Mouse (Mus musculus) CH12.LX (cell line): ENCODE measurements around the gene Ints5. TPM values are rescaled to one million over a fixed set of nuclear protein-coding genes. Genes with fewer than 3 reads are reported as not detected.
A peak's percentile ranks its signal among the peaks of the same experiment; 100 is the strongest.
"Not testable (repeated sequence)": the region's sequence is repeated elsewhere in the genome, so short reads cannot be mapped to it uniquely, and the experiment has no call there.

Source experiments
- DNase-seq: peaks from one replicate; pipeline ENCODE4 v3.0.0-alpha.2; 2013; ENCODE audit errors: extremely low read depth
- H3K27ac ChIP-seq: 2 replicates; pipeline ENCODE4 v1.5.1; 2012; ENCODE audit warnings: low read depth, mild to moderate bottlenecking, control low read depth, moderate library complexity; ENCODE audit not compliant: insufficient read depth
- H3K27me3 ChIP-seq: replicated peaks from 2 replicates; pipeline ENCODE3; 2012; ENCODE audit warnings: inconsistent platforms
- H3K36me3 ChIP-seq, 2 experiments: replicated peaks in 1 of 2; 2 replicates each; pipeline versions ENCODE3 to v1.6.1; 2012; ENCODE audit warnings: inconsistent platforms in 1 of 2, low read length in 1 of 2, mild to moderate bottlenecking in 1 of 2, mixed read lengths in 1 of 2, moderate library complexity in 1 of 2; ENCODE audit not compliant: control insufficient read depth in 1 of 2, insufficient read depth in 1 of 2
- H3K4me1 ChIP-seq, 2 experiments: 2 replicates each; pipeline ENCODE4 v1.6.1; 2012; ENCODE audit warnings: inconsistent platforms in 1 of 2, moderate library complexity in 1 of 2; ENCODE audit not compliant: insufficient read depth in 2 of 2, control insufficient read depth in 1 of 2
- H3K4me2 ChIP-seq: 2 replicates; pipeline ENCODE4 v1.6.1; 2012; ENCODE audit warnings: low read depth, mild to moderate bottlenecking, control low read depth; ENCODE audit not compliant: poor library complexity, insufficient read depth, severe bottlenecking
- H3K4me3 ChIP-seq, 3 experiments: fragments of 150-350 bp in 1 of 3; sonication (generic) in 1 of 3; replicated peaks in 1 of 3; 2 replicates each; pipeline versions ENCODE3 to v1.5.1; 2011 to 2012; ENCODE audit warnings: low read depth in 2 of 3, low read length in 2 of 3, mild to moderate bottlenecking in 2 of 3, moderate library complexity in 2 of 3, control low read depth in 1 of 3, improper control_type of control experiment in 1 of 3, inconsistent platforms in 1 of 3, mixed read lengths in 1 of 3; ENCODE audit not compliant: poor library complexity in 1 of 3
- H3K79me2 ChIP-seq: replicated peaks from 2 replicates; pipeline ENCODE4 v1.6.1; 2012; ENCODE audit warnings: mild to moderate bottlenecking, moderate library complexity; ENCODE audit not compliant: control insufficient read depth, poor library complexity, insufficient read depth, severe bottlenecking; ENCODE audit errors: extremely low read depth
- H3K9ac ChIP-seq: 2 replicates; pipeline ENCODE4 v1.6.1; 2012; ENCODE audit warnings: low read depth, mild to moderate bottlenecking, control low read depth, moderate library complexity; ENCODE audit not compliant: insufficient read depth
- H3K9me3 ChIP-seq: replicated peaks from 2 replicates; pipeline ENCODE3; 2012; ENCODE audit warnings: low read length, inconsistent platforms, mixed read lengths
- CTCF ChIP-seq, 2 experiments: IDR thresholded peaks in 1 of 2; conservative IDR thresholded peaks in 1 of 2; 2 replicates each; pipeline ENCODE4 v1.5.1; 2011 to 2012; ENCODE audit warnings: low read depth in 2 of 2, low read length in 2 of 2, improper control_type of control experiment in 1 of 2, inconsistent platforms in 1 of 2, mild to moderate bottlenecking in 1 of 2, moderate library complexity in 1 of 2
- E2F4 ChIP-seq: IDR thresholded peaks from 2 replicates; pipeline ENCODE4 v1.6.1; 2011; ENCODE audit warnings: low read depth, low read length, improper control_type of control experiment; ENCODE audit not compliant: insufficient replicate concordance
- NRF1 ChIP-seq: IDR thresholded peaks from 2 replicates; pipeline ENCODE4 v1.6.1; 2014; ENCODE audit warnings: low read depth, mild to moderate bottlenecking, inconsistent platforms, low read length, improper control_type of control experiment, moderate library complexity
- RAD21 ChIP-seq: IDR thresholded peaks from 2 replicates; pipeline ENCODE4 v1.6.1; 2011; ENCODE audit warnings: low read depth, mild to moderate bottlenecking, low read length, improper control_type of control experiment, moderate library complexity
- SMC3 ChIP-seq: IDR thresholded peaks from 2 replicates; pipeline ENCODE4 v1.6.1; 2011; ENCODE audit warnings: low read depth, low read length, improper control_type of control experiment
- ZNF384 ChIP-seq: IDR thresholded peaks from 2 replicates; pipeline ENCODE4 v1.6.1; 2012; ENCODE audit warnings: low read depth, low read length, improper control_type of control experiment, inconsistent platforms
- dilution Hi-C: fragments of 300-500 bp; cut with MboI; formaldehyde crosslinking; loops from 2 replicates; pipeline ENCODE4 v1.14.3; 2020; ENCODE audit warnings: low sequenced_read_pairs; ENCODE audit not compliant: extremely low pct_unique_long_range_greater_than_20kb, extremely low pct_ligation_motif_present
- in situ Hi-C: fragments of 300-500 bp; cut with MboI; formaldehyde crosslinking; loops from 3 replicates; pipeline ENCODE4 v1.14.3; 2019; ENCODE audit warnings: low sequenced_read_pairs, low pct_ligation_motif_present, low pct_unique_long_range_greater_than_20kb, mixed read lengths
- polyA plus RNA-seq: library from polyadenylated mRNA; unstranded; fragments of >175 nt; gene quantifications from 2 replicates; pipeline ENCODE4 v1.2.1, GENCODE M21; 2012; ENCODE audit warnings: low read depth; ENCODE audit not compliant: insufficient read length
- total RNA-seq, 2 experiments: library from RNA; depleted of rRNA; stranded (reverse); fragments of 300-350 nt in 1 of 2; fragments of >200 nt in 1 of 2; gene quantifications; 2 replicates each; pipeline ENCODE4 v1.2.3; 2012 to 2014

Gene Ints5
- total and polyA plus RNA-seq, 3 experiments: 17.2 to 38.9 (median 38.0) TPM

DNA sequence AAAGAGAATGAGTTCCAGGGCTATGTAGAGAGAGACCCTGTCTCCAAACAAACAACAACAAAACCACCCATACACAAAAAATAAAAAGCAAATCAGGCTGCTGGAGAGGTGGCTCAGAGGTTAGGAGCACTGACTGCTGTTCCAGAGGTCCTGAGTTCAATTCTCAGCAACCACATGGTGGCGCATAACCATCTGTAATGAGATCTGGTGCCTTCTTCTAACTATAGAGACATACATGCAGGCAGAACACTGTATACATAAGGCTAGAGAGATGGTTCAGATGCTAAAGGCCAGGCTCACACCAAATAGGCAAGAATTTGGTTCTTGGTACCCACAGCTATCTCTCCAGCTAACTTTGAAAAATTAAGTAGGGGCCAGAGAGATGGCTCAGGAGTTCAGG, 33.8 kb upstream of the Ints5 start:
- no peak for DNase-seq
- Histone ChIP-seq H3K4me2 (no peak overlapping the region), H3K4me3 (no peak overlapping the region), H3K36me3 (no peaks in the 10 kb centered on the region), H3K27me3 (no peaks in the 10 kb centered on the region), H3K79me2 (no peaks in the 10 kb centered on the region), H3K9me3 (no peaks in the 10 kb centered on the region), H3K27ac (no peak overlapping the region), H3K4me1 (no peaks in the 10 kb centered on the region; a peak in 1 of 4 replicates), H3K9ac (no peak overlapping the region)
- TF ChIP-seq CTCF (conservative IDR thresholded peaks at IDR 0.05 in 1 of 2, IDR thresholded peaks at IDR 0.05 in 1 of 2; ENCODE audit: low read depth in 2 of 2, low read length in 2 of 2) (peak; percentile 10 to 74; a peak in 2 of 4 replicates), E2F4 (no peak), SMC3 (peak; percentile 78), RAD21 (peak; percentile 65)
- in situ Hi-C loops: loop anchor here (5.0 kb wide), 1 partner anchor 243 kb away; no protein-coding TSS in a partner anchor
- dilution Hi-C loops: no loop called here

DNA sequence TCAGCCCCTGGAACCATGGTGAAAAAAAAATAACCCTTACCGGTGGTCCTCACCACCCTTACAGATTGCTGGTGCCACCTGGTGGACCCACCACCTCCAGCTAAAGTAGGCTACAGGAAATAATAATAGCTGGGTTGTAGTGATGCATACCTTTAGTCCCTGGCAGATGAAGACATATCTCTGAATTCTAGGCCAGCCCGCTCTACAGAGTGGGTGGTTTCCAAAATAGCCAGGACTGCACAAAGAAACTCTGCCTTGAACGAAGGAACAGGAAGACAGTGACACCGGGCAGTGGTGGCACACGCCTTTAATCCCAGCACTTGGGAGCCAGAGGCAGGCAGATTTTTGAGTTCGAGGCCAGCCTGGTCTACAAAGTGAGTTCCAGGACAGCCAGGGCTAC, 28.5 kb upstream of the Ints5 start:
- Histone ChIP-seq H3K9me3 (no peaks in the 10 kb centered on the region), H3K27me3 (no peaks in the 10 kb centered on the region), H3K4me3 (no peak overlapping the region), H3K27ac (no peak overlapping the region), H3K4me2 (no peak overlapping the region), H3K4me1 (no peaks in the 10 kb centered on the region; a peak in 1 of 4 replicates), H3K9ac (no peak overlapping the region), H3K36me3 (no peaks in the 10 kb centered on the region), H3K79me2 (no peaks in the 10 kb centered on the region)
- dilution Hi-C loops (no loop called here), in situ Hi-C loops (no loop called here)
- TF ChIP-seq NRF1: no peak
- TF ChIP-seq CTCF (conservative IDR thresholded peaks at IDR 0.05 in 1 of 2, IDR thresholded peaks at IDR 0.05 in 1 of 2; ENCODE audit: low read depth in 2 of 2, low read length in 2 of 2): peak in 1 of 2 experiments; percentile 34; a peak in 2 of 4 replicates
- DNase-seq: no peak

DNA sequence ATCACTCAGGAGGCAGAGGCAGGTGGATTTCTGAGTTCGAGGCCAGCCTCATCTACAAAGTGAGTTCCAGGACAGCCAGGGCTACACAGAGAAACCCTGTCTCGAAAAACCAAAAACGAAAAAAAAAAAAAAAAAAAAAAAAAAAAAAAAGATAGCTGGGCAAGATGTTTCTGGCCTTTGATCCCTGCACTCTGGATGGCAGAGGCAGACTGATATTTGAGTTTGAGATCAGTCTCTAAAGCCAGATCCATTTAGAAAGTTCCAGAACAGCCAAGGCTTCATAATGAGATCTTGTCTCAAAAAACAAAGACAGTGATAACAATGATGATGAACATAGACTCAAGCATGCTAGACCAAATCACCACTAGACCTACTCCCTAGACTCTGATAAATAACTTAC, 22.4 kb upstream of the Ints5 start:
- TF ChIP-seq ZNF384: peak; percentile 40; the same call in 1 of the 2 replicates
- TF ChIP-seq, all 38 proteins: peak for 1; not testable (repeated sequence) for 37
- H3K27me3 ChIP-seq, in situ Hi-C loops, dilution Hi-C loops, DNase-seq, H3K27ac ChIP-seq, H3K9me3 ChIP-seq: not testable (repeated sequence)
- Histone ChIP-seq H3K4me1 (peaks cover 2 to 16% of the 10 kb centered on the region in 2 experiments; a peak in 2 of 4 replicates), H3K36me3 (peaks cover 19 to 28% of the 10 kb centered on the region in 2 experiments), H3K4me2 (peak overlapping the region; percentile 92; the same call in 1 of the 2 replicates), H3K4me3 (peak overlapping the region in 2 of 3 experiments; percentile 87 to 97), H3K9ac (peak overlapping the region; percentile 95), H3K79me2 (peaks cover 19% of the 10 kb centered on the region)
